Mouse (Mus musculus) myocyte (in vitro differentiated cells): ENCODE measurements at regions not wholly inside any gene's neighbourhood (a gene's known extent, or its start where the extent isn't known, plus 50 kb on each side); places are given as distances from the start of the nearest gene placed in this dataset.

Experiments used
- CEBPB ChIP-seq: IDR thresholded peaks from 2 replicates; pipeline ENCODE4 v1.6.1; 2011; ENCODE audit warnings: mild to moderate bottlenecking, moderate library complexity; ENCODE audit not compliant: poor library complexity, insufficient read depth, severe bottlenecking
- MAX ChIP-seq: IDR thresholded peaks from one replicate; pipeline ENCODE4 v1.6.1; 2011; ENCODE audit warnings: low read depth, mild to moderate bottlenecking, control low read depth
- POLR2A ChIP-seq: IDR thresholded peaks from one replicate; pipeline ENCODE4 v1.6.1; 2011; ENCODE audit warnings: low read depth, mild to moderate bottlenecking, control low read depth, moderate library complexity; ENCODE audit not compliant: insufficient read length
- TCF12 ChIP-seq: IDR thresholded peaks from one replicate; pipeline ENCODE4 v1.6.1; 2011; ENCODE audit warnings: mild to moderate bottlenecking, control low read depth; ENCODE audit not compliant: poor library complexity, insufficient read depth, severe bottlenecking

- TF ChIP-seq POLR2A, result no peak
- no peak for TF ChIP-seq MAX
- no peak for TF ChIP-seq CEBPB
- TF ChIP-seq TCF12, result no peak
These were observed 67.7 kb upstream of the Pitx2 start for GRCm38 (mm10) chr3:129131877-129132433.
